Mouse (Mus musculus) embryonic stem cell, embryonic (primary cell): Measurements from ENCODE around the gene Ets1.

Source experiments
- CTCF ChIA-PET, 4 experiments: fragments of 300-600 bp in 2 of 4; fragments of 350-600 bp in 2 of 4; sonication (Branson Sonifier 250); formaldehyde crosslinking; loops; one replicate each; lab custom pipeline; 2022; ENCODE audit warnings: inconsistent platforms in 2 of 4; lab: Charles Lee
- POLR2A ChIA-PET, 4 experiments: fragments of 300-600 bp in 2 of 4; fragments of 350-600 bp in 2 of 4; sonication (Branson Sonifier 250); formaldehyde crosslinking; loops; one replicate each; lab custom pipeline; 2022; ENCODE audit warnings: antibody characterized with exemption in 4 of 4, inconsistent platforms in 1 of 4; lab: Charles Lee

The Ets1 gene

GRCm38 (mm10) chr9:32612861-32613421 lies 23.1 kb upstream of the Ets1 start:
- ChIA-PET POLR2A (no interaction called here), CTCF (no interaction called here)

GRCm38 (mm10) chr9:32614191-32614590 lies 21.8 kb upstream of the Ets1 start:
- ChIA-PET CTCF (no interaction called here), POLR2A (no interaction called here)

- CTCF ChIA-PET, result interaction anchor here in 1 of 4 experiments (0.6 kb wide), 1 partner anchor 75 kb away, joined by 4 read pairs; no protein-coding TSS in a partner anchor
- POLR2A ChIA-PET, result no interaction called here
Measured at GRCm38 (mm10) chr9:32615461-32615860, 20.6 kb upstream of the Ets1 start.

GRCm38 (mm10) chr9:32615986-32616385 lies 20.0 kb upstream of the Ets1 start:
- ChIA-PET POLR2A (no interaction called here), CTCF (no interaction called here)

GRCm38 (mm10) chr9:32616516-32617429 lies 19.2 kb upstream of the Ets1 start:
- ChIA-PET POLR2A (interaction anchor here in 2 of 4 experiments (0.6 kb wide), 2 partner anchors 11 to 208 kb away, joined by 3 to 4 read pairs; no protein-coding TSS in a partner anchor), CTCF (no interaction called here)

GRCm38 (mm10) chr9:32617430-32617768 lies 18.6 kb upstream of the Ets1 start:
- CTCF ChIA-PET, result no interaction called here
- POLR2A ChIA-PET, result interaction anchor here in 2 of 4 experiments (0.6 kb wide), 2 partner anchors 11 to 208 kb away, joined by 3 to 4 read pairs; no protein-coding TSS in a partner anchor

- ChIA-PET CTCF (interaction anchor here in 1 of 4 experiments (0.6 to 0.7 kb wide), 2 partner anchors 43 to 266 kb away, joined by 3 to 6 read pairs; no protein-coding TSS in a partner anchor), POLR2A (interaction anchor here in 1 of 4 experiments (0.7 kb wide), 1 partner anchor 18 kb away, joined by 3 read pairs; no protein-coding TSS in a partner anchor)
Measured at GRCm38 (mm10) chr9:32618544-32619120, 17.4 kb upstream of the Ets1 start.

- CTCF ChIA-PET, result interaction anchor here in 1 of 4 experiments (0.5 kb wide), 1 partner anchor 116 kb away, joined by 3 read pairs; no protein-coding TSS in a partner anchor
- POLR2A ChIA-PET, result no interaction called here
Measured at GRCm38 (mm10) chr9:32619661-32620060, 16.4 kb upstream of the Ets1 start.

GRCm38 (mm10) chr9:32620446-32620845 lies 15.6 kb upstream of the Ets1 start:
- POLR2A ChIA-PET, result interaction anchor here in 1 of 4 experiments (0.7 kb wide), 1 partner anchor 102 kb away, joined by 3 read pairs; no protein-coding TSS in a partner anchor

GRCm38 (mm10) chr9:32629385-32629981 lies 6.5 kb upstream of the Ets1 start:
- CTCF ChIA-PET, result interaction anchor here in 1 of 4 experiments (0.6 kb wide), 1 partner anchor 44 kb away, joined by 3 read pairs; no protein-coding TSS in a partner anchor
- POLR2A ChIA-PET, result no interaction called here

More at GRCm38 (mm10) chr9:32620446-32620845, 15.6 kb upstream of the Ets1 start:
- CTCF ChIA-PET, result no interaction called here

GRCm38 (mm10) chr9:32631341-32631740 lies 4.7 kb upstream of the Ets1 start:
- POLR2A ChIA-PET, result no interaction called here
- CTCF ChIA-PET, result no interaction called here

- CTCF ChIA-PET, result no interaction called here
- POLR2A ChIA-PET, result interaction anchor here in 1 of 4 experiments (0.6 kb wide), 1 partner anchor 1133 kb away, joined by 3 read pairs; no protein-coding TSS in a partner anchor
Measured at GRCm38 (mm10) chr9:32632237-32632636, 3.8 kb upstream of the Ets1 start.

GRCm38 (mm10) chr9:32644981-32645380 lies 9.0 kb downstream of the Ets1 start:
- CTCF ChIA-PET, result no interaction called here
- POLR2A ChIA-PET, result no interaction called here

- CTCF ChIA-PET, result no interaction called here
Measured at GRCm38 (mm10) chr9:32645475-32645874, 9.5 kb downstream of the Ets1 start.

GRCm38 (mm10) chr9:32646539-32647258 lies 10.7 kb downstream of the Ets1 start:
- ChIA-PET POLR2A (interaction anchor here in 1 of 4 experiments (0.5 kb wide), 1 partner anchor 296 kb away, joined by 4 read pairs; no protein-coding TSS in a partner anchor), CTCF (no interaction called here)

More at GRCm38 (mm10) chr9:32645475-32645874, 9.5 kb downstream of the Ets1 start:
- POLR2A ChIA-PET, result no interaction called here

- POLR2A ChIA-PET, result no interaction called here
- CTCF ChIA-PET, result interaction anchor here in 1 of 4 experiments (0.5 to 0.7 kb wide), 2 partner anchors 25 to 902 kb away, joined by 3 to 4 read pairs; no protein-coding TSS in a partner anchor
Measured at GRCm38 (mm10) chr9:32647506-32648250, 11.7 kb downstream of the Ets1 start.

- ChIA-PET POLR2A (no interaction called here), CTCF (interaction anchor here in 1 of 4 experiments (0.5 to 0.7 kb wide), 2 partner anchors 25 to 901 kb away, joined by 3 to 4 read pairs; no protein-coding TSS in a partner anchor)
Measured at GRCm38 (mm10) chr9:32648286-32648685, 12.3 kb downstream of the Ets1 start.
